Mouse (Mus musculus): ENCODE data around the gene Rnf121. TPM values are rescaled to one million over a fixed set of nuclear protein-coding genes. Genes with fewer than 3 reads are reported as not detected.

The Rnf121 gene
- total and polyA plus RNA-seq, 3 experiments = 10.3 to 24.8 (median 20.4) TPM

GRCm38 (mm10) chr7:102080311-102080710 is 15.0 kb upstream of the Rnf121 start:
- no peak for DNase-seq (ENCODE audit: extremely low read depth)
- in situ Hi-C loops (cut with MboI; ENCODE audit: low pct_ligation_motif_present, low pct_unique_long_range_greater_than_20kb, low sequenced_read_pairs) (loop anchor here (10.0 kb wide), 1 partner anchor 166 kb away; no protein-coding TSS in a partner anchor), dilution Hi-C loops (cut with MboI; ENCODE audit: extremely low pct_ligation_motif_present, extremely low pct_unique_long_range_greater_than_20kb, low sequenced_read_pairs) (no loop called here)
- Histone ChIP-seq H3K27me3 (replicated peaks) (no peaks in the 10 kb centered on the region), H3K79me2 (replicated peaks; ENCODE audit: control insufficient read depth, extremely low read depth, insufficient read depth, poor library complexity, severe bottlenecking) (no peaks in the 10 kb centered on the region), H3K36me3 (replicated peaks in 1 of 2; ENCODE audit: control insufficient read depth in 1 of 2, insufficient read depth in 1 of 2, low read length in 1 of 2) (peaks cover 72 to 89% of the 10 kb centered on the region in 2 experiments), H3K4me1 (ENCODE audit: control insufficient read depth in 1 of 2, insufficient read depth in 2 of 2) (0 out of 4 replicates have a peak, but pooled peaks cover 0 to 2% of the 10 kb centered on the region in 2 experiments), H3K4me2 (ENCODE audit: insufficient read depth, low read depth, poor library complexity, severe bottlenecking) (no peak overlapping the region), H3K4me3 (replicated peaks in 1 of 3; ENCODE audit: low read depth in 2 of 3, low read length in 2 of 3, poor library complexity in 1 of 3) (no peak overlapping the region), H3K27ac (ENCODE audit: insufficient read depth, low read depth) (no peak overlapping the region), H3K9me3 (replicated peaks; ENCODE audit: low read length) (no peaks in the 10 kb centered on the region), H3K9ac (ENCODE audit: insufficient read depth, low read depth) (no peak overlapping the region)
- TF ChIP-seq NRF1 (IDR thresholded peaks at IDR 0.05; ENCODE audit: low read depth, low read length) (no peak), POLR2AphosphoS2 (IDR thresholded peaks at IDR 0.05; ENCODE audit: low read depth, low read length) (no peak), TCF12 (IDR thresholded peaks at IDR 0.05; ENCODE audit: low read depth, low read length) (no peak), POLR2A (IDR thresholded peaks at IDR 0.05; ENCODE audit: low read depth, low read length) (no peak), ZMIZ1 (IDR thresholded peaks at IDR 0.05; ENCODE audit: low read depth, low read length) (no peak)

DNA sequence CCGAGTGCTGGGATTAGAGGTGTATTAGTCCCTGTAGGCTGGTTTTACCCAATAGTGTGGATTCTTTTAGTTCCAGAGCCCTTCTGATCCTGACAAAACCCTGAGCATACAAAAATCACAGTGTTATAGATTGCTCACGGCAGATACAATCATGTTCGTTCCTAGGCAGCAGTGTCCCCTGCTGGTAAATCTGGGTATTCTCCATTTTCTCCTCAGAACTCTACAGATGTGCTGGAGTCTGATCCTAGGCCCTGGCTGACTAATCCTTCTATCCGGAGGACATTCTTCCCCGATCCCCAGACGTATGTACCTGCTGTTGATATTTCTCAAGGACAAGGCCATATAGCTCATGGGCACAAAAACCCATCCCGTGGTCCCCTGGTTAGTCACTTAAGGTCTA is 13.2 kb upstream of the Rnf121 start:
- peaks cover 72 to 84% of the 10 kb centered on the region in 2 experiments for H3K36me3 ChIP-seq (replicated peaks in 1 of 2; ENCODE audit: control insufficient read depth in 1 of 2, insufficient read depth in 1 of 2, low read length in 1 of 2)
- in situ Hi-C loops (cut with MboI; ENCODE audit: low pct_ligation_motif_present, low pct_unique_long_range_greater_than_20kb, low sequenced_read_pairs) (no loop called here), dilution Hi-C loops (cut with MboI; ENCODE audit: extremely low pct_ligation_motif_present, extremely low pct_unique_long_range_greater_than_20kb, low sequenced_read_pairs) (no loop called here)
- no peak overlapping the region for H3K4me2 ChIP-seq (ENCODE audit: insufficient read depth, low read depth, poor library complexity, severe bottlenecking)
- no peak for TF ChIP-seq ZKSCAN1 (IDR thresholded peaks at IDR 0.05; ENCODE audit: borderline replicate concordance, low read depth, low read length)
- peak; percentile 76 to 79 for TF ChIP-seq CTCF (conservative IDR thresholded peaks at IDR 0.05 in 1 of 2, IDR thresholded peaks at IDR 0.05 in 1 of 2; ENCODE audit: low read depth in 2 of 2, low read length in 2 of 2)
- peak; percentile 50 for TF ChIP-seq SMC3 (IDR thresholded peaks at IDR 0.05; ENCODE audit: low read depth, low read length)
- no peak for TF ChIP-seq EP300 (IDR thresholded peaks at IDR 0.05; ENCODE audit: low read length)
- peak; percentile 77 for TF ChIP-seq RAD21 (IDR thresholded peaks at IDR 0.05; ENCODE audit: low read depth, low read length)
- no peak for TF ChIP-seq MEF2A (IDR thresholded peaks at IDR 0.05; ENCODE audit: borderline replicate concordance, low read depth, low read length)
- H3K4me1 ChIP-seq (ENCODE audit: control insufficient read depth in 1 of 2, insufficient read depth in 2 of 2) = 0 out of 4 replicates have a peak, but pooled peaks cover 0 to 2% of the 10 kb centered on the region in 2 experiments
- H3K9ac ChIP-seq (ENCODE audit: insufficient read depth, low read depth) = no peak overlapping the region
- no peaks in the 10 kb centered on the region for H3K27me3 ChIP-seq (replicated peaks)
- DNase-seq (ENCODE audit: extremely low read depth) = peak; percentile 44
- no peak overlapping the region for H3K27ac ChIP-seq (ENCODE audit: insufficient read depth, low read depth)
- no peak overlapping the region for H3K4me3 ChIP-seq (replicated peaks in 1 of 3; ENCODE audit: low read depth in 2 of 3, low read length in 2 of 3, poor library complexity in 1 of 3)
- H3K9me3 ChIP-seq (replicated peaks; ENCODE audit: low read length) = no peaks in the 10 kb centered on the region
- no peaks in the 10 kb centered on the region for H3K79me2 ChIP-seq (replicated peaks; ENCODE audit: control insufficient read depth, extremely low read depth, insufficient read depth, poor library complexity, severe bottlenecking)

GRCm38 (mm10) chr7:102076714-102077296 is 11.5 kb upstream of the Rnf121 start:
- Histone ChIP-seq H3K36me3 (replicated peaks in 1 of 2; ENCODE audit: control insufficient read depth in 1 of 2, insufficient read depth in 1 of 2, low read length in 1 of 2) (peaks cover 67 to 84% of the 10 kb centered on the region in 2 experiments), H3K4me1 (ENCODE audit: control insufficient read depth in 1 of 2, insufficient read depth in 2 of 2) (no peaks in the 10 kb centered on the region), H3K4me2 (ENCODE audit: insufficient read depth, low read depth, poor library complexity, severe bottlenecking) (no peak overlapping the region), H3K4me3 (replicated peaks in 1 of 3; ENCODE audit: low read depth in 2 of 3, low read length in 2 of 3, poor library complexity in 1 of 3) (no peak overlapping the region), H3K9ac (ENCODE audit: insufficient read depth, low read depth) (no peak overlapping the region), H3K79me2 (replicated peaks; ENCODE audit: control insufficient read depth, extremely low read depth, insufficient read depth, poor library complexity, severe bottlenecking) (no peaks in the 10 kb centered on the region), H3K27ac (ENCODE audit: insufficient read depth, low read depth) (no peak overlapping the region), H3K27me3 (replicated peaks) (no peaks in the 10 kb centered on the region), H3K9me3 (replicated peaks; ENCODE audit: low read length) (no peaks in the 10 kb centered on the region)
- in situ Hi-C loops (cut with MboI; ENCODE audit: low pct_ligation_motif_present, low pct_unique_long_range_greater_than_20kb, low sequenced_read_pairs) = no loop called here
- peak; percentile 57 for DNase-seq (ENCODE audit: extremely low read depth)
- dilution Hi-C loops (cut with MboI; ENCODE audit: extremely low pct_ligation_motif_present, extremely low pct_unique_long_range_greater_than_20kb, low sequenced_read_pairs) = no loop called here
- TF ChIP-seq SMC3 (IDR thresholded peaks at IDR 0.05; ENCODE audit: low read depth, low read length) (peak; percentile 47), MYC (IDR thresholded peaks at IDR 0.05; ENCODE audit: low read depth, low read length) (peak; percentile 96), BHLHE40 (IDR thresholded peaks at IDR 0.05; ENCODE audit: low read depth, low read length) (no peak), CTCF (conservative IDR thresholded peaks at IDR 0.05 in 1 of 2, IDR thresholded peaks at IDR 0.05 in 1 of 2; ENCODE audit: low read depth in 2 of 2, low read length in 2 of 2) (peak; percentile 35 to 76; a peak in 2 of 4 replicates), RAD21 (IDR thresholded peaks at IDR 0.05; ENCODE audit: low read depth, low read length) (peak; percentile 54)
